Mouse (Mus musculus): ENCODE data around the gene Immp2l.

DNA sequence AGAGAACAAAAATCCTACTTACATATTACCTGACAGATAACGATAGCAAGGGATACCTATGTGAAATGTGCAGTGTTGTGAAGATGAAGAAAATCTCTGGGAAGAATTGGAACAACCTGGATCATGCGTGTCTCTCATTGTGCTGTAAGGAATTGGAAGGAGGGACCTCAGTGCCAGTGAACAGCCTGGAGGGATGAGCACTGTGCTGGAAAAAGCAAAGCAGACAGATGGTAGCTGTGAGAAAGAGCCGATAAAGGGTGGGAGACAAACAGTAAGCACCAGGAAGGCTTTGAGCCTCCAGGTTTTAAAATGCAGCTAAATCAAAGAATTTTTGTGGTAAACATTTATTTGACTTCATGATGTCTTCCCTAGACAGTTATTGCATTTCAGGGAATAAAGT, 591.4 kb downstream of the Immp2l start:
- TF ChIP-seq CHD2 (IDR thresholded peaks at IDR 0.05; ENCODE audit: low read depth, low read length) (no peak), ZNF384 (IDR thresholded peaks at IDR 0.05; ENCODE audit: low read depth, low read length) (no peak), HCFC1 (IDR thresholded peaks at IDR 0.05; ENCODE audit: borderline replicate concordance, insufficient read depth, low read length) (no peak)

Measured in ES-E14 (cell line).